Mouse (Mus musculus) gastrocnemius, postnatal 25 days (tissue): Measurements from ENCODE around the gene Retreg1. TPM values are rescaled to one million over a fixed set of nuclear protein-coding genes. Genes with fewer than 3 reads are reported as not detected.
A peak's percentile ranks its signal among the peaks of the same experiment; 100 is the strongest.

Source experiments
- DNase-seq: peaks from one replicate; pipeline ENCODE4 v3.0.0; 2022
- total RNA-seq, 2 experiments: library from RNA; stranded (reverse); gene quantifications; 1 replicate in 1 of 2; 2 replicates in 1 of 2; pipeline ENCODE4 v1.2.3; 2021

Retreg1 gene
- total RNA-seq, 2 experiments from 2014 or later = 77.9 to 145 TPM

DNA sequence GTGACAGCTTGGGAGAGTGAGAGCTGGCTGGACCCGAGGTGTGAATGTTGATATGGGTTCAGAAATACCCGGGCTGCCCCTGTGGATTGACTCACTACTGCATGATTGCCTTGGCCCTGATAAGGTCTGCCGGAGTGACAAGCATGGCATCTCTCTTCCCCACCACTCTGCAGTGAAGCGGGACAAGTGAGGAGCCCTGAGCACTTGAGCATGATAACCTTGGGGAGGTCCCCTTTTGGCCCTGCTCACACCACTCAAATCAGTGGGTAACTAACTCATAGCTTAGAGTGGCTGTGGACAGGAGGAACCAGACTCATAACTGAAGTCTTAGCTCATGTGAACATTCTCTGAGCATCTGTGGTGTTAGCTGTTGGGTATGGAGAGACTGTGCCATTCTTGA is 77.0 kb downstream of the Retreg1 start:
- no peak for DNase-seq

DNA sequence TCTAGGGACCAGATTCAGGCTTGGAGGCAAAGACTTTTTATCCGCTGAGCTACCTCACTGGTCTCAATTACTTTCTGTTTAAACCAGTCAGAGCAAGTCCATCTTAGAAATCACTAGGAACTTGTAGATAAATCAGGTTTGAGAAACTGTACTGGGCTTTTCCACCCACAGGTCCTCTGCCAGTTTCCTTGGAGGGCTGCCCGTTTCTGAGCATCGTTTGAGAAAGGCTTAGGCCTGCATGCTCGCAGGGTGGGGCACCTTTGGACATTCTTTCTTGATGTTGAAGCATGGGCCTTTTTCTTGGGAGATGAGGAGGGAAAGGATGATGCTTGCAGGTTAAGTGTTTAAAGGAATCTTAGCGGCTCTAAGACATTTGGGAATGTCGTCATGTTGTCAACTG is 77.9 kb downstream of the Retreg1 start:
- DNase-seq = no peak

DNA sequence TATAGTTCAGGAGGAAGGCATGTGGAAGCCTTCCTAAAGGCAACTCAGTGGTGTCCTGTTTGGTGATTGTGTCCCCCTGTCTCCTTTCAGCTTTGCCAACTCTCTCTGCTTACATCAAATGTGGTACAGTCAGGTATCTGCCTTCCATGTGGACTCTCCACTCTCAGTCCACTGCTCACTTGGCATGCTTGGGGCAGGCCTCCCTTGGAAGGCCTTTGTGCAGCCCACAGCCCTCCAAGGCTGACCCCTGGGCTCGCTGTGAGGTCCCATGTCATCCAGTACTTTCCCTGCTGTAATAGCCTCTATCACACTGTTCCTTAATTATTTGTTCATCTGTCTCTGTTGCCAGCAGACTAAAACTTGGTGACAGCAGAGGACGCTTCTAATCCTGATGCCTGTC is 79.0 kb downstream of the Retreg1 start:
- no peak for DNase-seq

DNA sequence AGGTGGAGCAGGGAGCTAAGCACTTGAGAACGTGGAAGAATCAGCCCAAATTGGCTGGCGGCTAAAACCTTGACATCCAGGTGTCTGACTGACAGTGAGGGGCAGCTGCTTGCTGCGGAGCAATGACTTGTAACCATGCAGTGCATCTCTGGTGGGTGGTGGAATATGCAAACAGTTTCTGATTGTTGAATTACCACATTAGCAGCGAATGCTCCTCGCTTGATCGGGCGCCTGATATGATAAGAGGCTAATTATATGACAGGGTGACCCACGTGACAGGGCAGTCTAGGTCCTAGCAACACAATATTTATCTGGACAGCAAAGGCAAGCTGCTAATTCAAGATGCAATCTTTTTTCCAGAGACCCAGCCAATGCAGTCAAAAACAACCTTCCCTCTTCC is 80.9 kb downstream of the Retreg1 start:
- no peak for DNase-seq

DNA sequence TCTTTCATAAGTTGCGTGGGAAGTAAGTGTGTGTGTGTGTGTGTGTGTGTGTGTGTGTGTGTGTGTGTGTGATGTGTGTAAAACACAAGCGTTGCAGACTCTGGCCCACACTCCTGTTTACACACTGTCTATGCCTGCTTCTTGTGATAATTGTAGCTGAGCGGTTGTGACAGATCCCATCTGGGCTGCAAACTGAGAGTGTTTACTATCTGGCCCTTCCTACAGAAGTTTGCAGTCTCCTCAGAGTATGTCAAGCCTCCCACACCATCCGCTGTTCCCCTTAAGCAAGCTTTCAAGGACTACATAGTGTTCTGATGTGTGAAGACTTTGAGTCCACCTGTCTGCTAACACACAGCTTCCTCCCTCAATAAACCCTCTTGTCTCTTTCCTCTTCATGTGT is 83.2 kb downstream of the Retreg1 start:
- no peak for DNase-seq

DNA sequence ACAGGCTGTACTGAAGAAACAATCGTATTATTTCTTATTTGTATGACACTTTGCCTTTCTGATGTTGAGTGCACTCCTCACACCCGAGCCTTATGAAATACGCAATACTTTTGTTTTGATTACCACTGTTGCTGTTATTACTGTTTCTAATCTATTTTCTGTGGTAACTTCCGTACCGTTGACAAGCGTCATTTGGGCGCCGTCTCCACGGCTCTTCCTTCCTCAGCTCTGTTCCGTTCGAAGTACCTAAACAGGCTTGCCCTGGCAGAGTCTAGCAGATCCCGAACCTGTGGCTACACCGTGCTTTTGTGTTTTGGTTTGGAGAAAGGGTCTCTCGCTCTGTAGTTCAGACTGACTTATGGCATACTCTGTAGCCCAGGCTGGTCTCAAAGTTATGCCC is 84.1 kb downstream of the Retreg1 start:
- DNase-seq = no peak

DNA sequence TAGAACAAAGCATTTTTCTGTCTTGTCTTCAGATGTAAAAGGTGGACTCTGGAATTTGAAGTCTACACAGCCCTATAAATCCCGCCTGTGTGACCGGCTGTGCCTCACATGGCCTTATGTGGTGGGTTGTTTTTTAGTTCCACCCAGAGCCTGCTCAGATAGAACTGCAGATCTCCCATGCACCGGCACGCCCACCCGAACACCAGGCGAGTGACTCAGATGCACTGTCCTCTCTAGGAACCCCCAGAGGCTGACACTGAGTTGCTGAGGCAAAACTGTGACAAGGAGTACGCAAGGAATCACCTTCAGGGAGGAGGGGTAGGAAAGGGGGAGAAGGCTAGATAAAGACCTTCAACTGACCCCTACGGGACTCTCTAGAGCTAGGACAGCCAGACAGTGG is 85.0 kb downstream of the Retreg1 start:
- DNase-seq = no peak

DNA sequence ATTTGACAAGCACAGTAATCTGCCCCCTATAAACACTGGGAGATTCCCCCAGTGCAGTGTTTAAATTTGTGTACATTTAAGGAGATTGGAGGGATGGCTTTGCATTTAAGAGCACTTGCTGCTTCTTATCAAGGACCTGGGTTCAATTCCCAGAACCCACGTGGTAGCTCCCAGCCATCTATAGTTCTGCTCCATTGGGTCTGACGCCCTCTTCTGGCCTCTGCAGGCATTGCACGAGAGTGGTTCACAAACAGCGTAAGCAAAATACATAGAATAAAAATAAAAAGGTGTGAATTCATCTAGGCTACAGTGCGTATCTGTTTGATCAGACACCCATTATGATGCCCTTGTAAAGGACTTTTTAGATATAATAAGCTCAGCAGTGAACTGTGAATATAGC is 85.9 kb downstream of the Retreg1 start:
- no peak for DNase-seq

DNA sequence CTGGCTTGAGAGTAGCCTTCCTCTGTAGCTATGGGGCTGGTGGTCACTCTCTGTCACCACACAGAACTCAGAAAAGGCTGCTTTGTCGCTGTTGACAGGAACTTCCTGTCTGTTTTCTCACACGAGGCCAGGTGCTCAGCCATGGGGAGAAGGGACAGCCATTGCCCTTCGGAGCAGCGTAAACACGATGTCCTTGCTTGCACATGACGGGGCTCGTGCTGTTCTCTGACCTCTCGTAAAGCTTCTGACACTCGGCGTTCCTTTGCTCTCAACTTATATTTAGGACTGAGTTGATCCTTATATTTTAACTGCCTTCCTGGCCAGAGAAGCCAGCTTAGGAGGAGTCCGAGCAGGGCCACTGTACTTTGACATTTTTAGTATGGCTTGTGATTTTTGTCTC is 86.5 kb downstream of the Retreg1 start:
- peak; percentile 58 for DNase-seq

DNA sequence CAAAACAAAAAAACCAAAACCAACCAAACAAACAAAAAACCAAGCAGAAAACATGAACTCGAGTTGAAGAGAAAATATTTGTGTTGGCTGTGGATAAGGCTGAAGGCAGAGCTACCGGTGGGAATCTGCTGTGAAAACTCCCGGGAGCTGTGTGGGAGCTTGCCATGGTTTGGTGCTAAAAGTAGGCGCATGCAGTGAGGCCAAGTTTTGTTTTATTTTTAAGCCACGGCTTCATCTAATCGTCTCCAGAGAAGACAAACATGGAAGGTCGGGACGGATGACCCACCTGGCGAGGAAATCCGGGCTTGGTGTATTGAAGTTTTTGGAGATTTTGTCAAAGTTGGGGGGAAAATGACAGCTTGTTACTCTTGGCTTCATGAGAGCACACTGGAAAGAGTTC is 87.0 kb downstream of the Retreg1 start:
- no peak for DNase-seq

DNA sequence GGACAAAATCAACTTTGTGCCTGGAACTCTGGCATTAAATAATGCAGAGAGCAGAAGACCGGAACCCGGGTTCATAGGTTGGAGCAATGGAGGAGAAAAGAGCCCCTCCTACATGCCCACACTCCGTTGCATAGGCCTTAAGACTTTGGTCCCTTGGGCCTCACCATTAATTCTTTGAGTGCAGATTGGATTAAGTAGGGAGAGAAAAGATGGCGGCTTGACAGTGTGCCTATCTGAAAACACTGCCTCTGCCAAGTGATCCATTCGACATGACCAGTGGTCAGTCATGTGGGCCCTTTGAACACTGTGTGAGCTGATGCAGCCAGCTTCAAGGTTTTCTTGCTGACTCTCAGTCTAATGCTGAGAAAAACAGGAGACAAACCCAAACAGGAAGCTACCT is 87.7 kb downstream of the Retreg1 start:
- DNase-seq = no peak

DNA sequence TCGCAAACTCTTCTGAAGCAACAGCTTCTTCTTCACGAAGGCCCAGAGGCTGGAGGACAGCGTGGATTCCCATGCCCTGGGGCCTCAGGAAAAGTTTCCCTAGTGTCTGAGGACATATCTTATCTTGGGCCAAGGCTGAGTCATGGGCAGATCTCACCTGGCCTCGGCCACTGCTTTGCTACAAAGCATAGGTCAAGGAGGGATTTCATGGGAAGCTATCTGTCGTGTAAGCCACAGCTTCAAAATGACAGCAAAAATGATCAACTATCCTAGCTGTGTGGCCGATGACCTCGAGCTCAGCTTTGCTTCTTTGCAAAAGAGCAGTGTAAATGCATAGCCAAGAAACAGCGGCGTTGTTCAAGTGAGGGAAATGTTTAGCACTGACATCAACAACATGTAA is 89.5 kb downstream of the Retreg1 start:
- DNase-seq = no peak

DNA sequence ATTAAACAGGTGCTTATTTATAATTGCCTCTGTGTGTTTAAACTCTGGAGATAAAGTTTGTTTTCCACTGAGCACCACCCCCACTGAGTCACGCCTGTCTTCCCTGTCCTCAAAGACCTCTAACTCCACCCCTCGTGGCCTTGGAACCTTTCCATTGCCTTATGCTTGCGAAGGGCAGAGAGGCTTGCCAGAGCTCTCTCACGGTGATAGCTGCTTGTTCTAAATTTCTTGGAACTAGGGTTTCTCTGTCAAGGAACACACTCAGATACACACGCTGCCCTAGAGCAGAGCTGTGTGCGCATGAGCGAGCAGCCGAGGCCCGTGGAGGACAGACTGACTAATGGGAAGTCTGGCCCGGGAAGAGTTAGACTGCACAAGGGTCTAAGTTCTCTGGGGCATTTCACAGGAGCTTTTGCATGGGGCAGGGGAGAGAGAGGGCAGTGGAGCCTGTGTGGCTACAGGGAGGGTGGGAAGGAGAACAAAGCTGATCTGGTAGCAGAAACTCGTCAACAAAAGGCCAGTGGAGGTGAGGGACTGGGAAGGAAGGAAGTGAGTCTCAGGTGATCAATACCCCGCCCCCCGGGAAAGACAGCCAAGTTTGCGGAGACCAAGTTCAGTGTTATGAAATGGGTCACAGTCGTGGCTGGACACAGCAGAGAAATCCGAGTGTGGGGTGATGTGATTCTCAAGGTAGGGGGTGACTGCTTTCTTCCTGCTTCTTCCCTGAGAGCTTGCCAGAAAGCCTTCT is 90.1 kb downstream of the Retreg1 start:
- peak; percentile 78 for DNase-seq

DNA sequence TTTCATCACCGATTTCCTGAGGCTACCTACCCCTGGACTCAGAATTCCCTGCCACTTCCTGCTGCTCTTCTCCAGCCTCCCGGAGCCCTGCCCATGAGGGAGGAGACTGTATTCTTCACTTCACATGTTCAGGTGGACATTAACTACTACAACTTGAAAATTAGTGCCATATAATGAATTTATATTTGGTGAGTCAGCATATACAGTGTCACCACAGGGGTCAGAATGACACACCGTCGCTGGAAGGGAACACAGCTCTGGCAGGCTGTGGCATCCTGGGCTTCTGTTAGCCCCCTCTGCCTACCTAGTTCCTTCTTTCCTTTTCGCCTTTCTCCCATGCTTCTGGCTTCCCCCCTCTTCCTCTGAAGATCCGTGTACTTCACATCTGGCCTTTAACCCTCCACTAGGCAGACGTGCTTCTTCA is 90.7 kb downstream of the Retreg1 start:
- DNase-seq = no peak

DNA sequence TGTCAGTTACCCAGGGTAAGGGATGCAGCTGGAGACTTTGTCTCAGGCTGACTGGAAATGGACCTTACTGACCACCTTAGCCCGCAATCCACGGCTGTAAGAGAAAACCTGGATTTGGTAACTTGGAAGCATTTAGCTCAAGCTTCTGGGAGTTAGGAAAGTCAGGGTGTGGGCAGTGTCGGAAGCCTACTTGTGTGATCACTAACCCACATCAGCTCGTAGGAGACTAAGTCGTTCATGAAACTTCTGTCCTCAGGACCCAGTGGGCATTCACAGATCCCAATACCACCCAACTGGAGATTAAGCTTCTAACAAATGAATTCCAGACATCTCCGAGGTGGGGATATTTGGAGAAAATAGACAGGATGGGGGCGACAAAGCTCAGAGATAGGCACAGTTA is 91.4 kb downstream of the Retreg1 start:
- no peak for DNase-seq

DNA sequence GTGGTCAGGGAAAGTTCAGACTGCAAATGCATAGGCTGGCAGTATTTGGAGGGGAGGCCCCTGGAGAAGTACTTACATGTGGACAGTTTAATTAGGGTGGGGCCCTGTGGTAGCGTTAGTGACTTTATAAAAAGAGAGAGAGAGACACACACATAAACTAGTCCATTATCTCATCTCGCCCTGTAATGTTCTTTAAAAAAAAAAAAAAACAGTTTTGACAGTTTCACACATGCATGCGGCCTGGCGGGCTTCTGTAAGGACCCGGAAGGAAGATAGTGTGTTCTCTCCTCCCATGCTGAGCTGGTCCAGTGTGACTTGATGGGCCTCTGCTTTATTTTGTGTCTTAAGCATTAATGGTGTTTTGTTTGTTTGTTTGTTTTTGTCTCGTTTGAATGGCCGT is 95.5 kb downstream of the Retreg1 start:
- DNase-seq = no peak

DNA sequence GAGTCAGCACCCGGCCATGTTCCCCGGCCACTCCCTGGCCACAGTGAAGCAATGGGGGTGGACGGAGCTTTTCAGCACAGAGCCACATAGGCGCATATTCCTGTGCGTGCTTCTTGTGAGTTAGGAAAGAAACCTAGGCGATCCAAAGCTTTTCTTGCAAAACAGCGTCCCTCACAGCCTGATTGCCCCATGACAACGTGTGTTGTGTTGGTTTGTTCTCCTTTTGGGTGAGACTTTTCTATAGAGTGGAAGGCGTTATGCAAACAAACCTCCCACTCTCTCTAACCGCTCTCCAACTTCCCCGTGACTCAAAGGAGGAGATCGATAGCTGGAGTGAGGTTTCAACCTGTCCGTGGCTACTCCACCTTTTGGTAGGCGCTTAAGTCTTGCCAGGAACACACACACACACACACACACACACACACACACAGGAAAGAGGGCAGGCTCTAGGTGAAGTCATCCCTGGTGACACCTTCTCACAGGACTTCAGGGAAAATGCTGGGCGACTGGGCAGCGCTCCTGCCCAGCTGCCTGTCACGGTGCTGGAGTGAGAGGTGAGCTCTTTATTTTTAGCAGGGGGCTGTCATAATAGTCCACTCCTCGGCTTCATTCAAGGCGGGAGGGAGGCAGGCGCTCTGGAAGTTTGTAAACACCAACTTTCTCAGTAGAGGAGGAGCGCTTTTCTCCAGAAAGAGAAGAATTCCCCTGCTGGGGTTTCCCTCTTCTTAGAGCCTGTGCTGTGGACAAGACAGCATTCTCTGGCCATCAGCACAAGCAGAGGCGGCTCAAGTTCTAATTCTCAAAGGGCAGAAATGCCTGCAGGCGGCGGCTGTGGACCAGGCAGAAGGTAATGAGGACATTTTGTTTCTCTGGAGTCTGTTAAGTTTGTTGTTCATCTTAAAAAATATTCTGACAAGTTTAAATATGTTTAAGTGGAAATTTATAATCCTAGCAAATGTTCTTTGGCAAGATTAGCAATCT is 97.7 kb downstream of the Retreg1 start:
- peak; percentile 75 for DNase-seq

DNA sequence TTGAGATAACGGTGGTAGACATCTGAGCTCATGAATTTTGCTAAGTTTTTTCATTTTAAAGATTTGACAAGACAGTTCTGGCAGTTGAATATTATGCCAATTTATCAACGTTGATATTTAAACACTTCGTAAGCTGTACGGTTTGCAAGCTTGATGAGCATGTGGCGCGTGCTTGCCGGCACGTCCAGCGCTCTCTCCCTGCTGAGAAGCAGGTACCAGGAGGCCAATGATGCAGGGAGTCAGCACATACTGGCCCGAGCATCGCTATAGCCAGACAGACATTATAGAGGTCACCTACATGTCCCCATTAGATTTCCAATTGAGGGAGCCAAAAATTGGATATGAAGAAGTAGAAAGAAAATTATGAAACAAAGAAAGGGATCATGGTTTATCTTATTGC is 98.5 kb downstream of the Retreg1 start:
- DNase-seq = no peak

DNA sequence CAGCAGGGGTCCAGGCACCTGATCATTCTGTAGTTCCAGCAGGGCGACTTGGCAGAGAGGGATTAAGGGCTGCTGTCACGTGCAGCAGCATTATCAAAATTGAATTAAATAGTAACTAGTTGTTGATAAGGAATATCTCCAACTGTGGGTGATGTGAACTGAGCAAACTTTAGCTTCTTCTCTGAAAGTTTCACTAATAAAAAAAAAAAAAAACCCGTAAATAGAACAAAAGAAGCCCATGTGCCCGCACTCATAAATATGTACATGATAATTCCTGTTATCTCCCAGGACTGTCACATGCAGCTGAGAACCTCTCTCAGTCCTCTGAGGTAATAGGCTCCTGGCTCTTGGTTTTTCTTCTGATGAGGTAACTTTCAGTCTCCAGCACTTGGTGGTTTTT is 99.4 kb downstream of the Retreg1 start:
- DNase-seq = no peak

DNA sequence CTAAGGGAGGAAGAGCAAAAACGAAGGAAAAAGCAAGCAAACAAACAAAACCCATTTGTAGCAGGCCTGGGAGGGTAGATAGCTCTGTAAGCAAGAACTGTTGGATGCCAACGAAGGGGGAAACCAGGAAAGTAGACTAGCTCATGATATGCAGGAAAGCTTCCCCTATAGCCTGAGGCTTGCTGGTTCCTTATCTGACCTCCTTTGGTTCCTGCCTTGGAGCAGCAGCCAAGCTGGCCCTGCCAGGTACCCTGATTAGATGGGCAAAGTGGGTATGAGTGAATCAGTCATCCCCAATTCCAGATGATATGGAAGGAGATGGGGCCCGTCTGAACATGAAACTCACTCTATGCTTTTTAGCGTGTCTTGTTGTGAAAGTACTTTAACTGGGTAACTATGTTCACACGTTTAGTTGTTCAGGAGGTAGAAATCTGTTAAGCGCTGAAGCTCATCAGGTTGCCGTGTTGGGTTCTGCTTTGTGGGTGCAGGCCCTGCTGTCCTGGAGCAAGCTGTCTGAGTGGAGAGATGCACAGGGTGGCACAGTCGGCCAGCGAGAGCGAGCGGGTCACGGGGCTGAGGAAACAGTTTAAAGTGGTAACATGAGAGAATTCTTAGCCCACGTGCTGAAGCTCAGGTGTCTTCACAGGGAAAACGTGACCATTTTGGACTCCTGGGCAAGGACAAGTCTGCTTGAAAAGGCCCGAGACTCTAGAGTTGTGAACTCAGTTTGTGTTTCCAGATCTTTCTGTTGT is 100.6 kb downstream of the Retreg1 start:
- DNase-seq = no peak

DNA sequence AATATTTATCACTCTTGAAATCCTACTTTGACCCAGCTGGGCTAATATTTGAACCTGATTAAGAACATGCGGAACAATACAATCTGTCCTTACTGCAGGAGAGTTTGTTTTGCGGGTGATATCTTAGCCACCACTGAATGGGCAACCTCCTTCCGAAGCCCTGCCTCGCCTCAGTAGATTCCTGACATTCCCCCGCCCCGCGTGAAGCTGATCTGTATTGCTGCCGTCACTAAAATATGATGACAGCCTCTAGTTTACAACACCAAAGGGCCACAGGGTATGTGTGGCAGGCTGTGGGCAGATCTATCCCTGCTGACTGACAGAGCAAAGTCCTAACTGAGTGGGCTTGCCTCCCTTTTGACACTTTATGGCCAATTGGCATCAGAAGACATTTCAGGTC is 102.2 kb downstream of the Retreg1 start:
- no peak for DNase-seq

DNA sequence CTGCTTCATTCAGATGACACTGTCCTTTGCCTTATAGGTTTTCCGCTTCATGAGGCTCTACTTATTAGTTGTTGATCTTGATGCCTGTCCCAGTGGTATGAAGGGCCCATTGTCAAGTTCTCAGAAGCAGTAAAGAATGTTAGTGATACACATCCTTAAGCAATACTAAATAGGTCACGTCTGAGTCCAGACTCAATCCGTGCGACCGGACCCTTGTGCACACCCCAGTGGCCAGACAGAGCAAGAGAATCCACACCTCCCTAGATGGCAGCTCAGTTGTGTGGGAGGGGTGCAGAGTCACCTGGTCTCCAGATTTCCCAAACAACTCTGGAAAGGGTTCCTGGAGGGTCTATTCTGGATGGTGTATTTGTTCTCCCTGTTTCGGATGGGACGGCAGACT is 103.5 kb downstream of the Retreg1 start:
- no peak for DNase-seq

DNA sequence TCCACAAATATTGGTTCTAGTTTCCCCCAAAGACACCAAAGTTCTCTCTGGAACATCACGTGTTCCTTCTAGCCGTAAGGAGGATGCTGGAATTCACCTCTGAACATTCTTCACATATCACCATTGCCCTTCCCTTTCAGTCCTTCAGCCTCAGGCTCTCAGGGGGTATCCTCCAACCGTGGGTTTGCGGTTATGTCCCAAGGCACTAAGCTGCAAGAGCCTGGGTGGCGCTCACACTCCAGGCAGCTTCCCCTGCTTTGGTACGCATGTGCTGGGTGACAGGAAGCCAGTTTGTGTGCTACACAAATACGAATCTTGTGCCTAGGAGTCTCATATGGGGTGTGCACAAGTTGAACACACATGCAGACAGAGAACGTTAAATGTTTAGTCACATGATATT is 104.4 kb downstream of the Retreg1 start:
- no peak for DNase-seq
